Mouse (Mus musculus): ENCODE measurements around the gene Gm45521.
A peak's percentile ranks its signal among the peaks of the same experiment; 100 is the strongest.

Gm45521 gene

DNA sequence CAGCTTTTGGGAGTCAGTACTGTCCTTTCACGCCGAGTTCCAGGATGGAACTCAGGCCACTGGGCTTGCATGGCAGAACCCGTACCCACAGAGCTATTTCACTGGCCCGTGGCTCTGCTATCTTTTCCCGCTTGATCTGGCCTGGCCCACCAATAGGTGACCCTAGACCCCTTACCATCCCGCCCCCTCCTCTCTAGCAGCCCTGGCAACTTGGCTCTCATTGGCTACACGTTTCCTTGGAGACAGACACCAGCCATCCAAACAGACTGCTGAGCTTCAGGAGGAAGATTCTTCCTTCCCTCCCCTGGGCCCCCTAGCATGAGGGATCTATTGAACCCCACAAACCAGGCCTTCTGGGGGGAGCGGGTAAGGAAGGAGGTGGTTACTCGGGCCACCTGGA, at the start of gene Gm45521:
Gene Gm45521 (plus strand): TSS at position 240 of the 400 bp plus-strand sequence.
- no peak for DNase-seq (ENCODE audit: low spot score in 2 of 2)

DNA sequence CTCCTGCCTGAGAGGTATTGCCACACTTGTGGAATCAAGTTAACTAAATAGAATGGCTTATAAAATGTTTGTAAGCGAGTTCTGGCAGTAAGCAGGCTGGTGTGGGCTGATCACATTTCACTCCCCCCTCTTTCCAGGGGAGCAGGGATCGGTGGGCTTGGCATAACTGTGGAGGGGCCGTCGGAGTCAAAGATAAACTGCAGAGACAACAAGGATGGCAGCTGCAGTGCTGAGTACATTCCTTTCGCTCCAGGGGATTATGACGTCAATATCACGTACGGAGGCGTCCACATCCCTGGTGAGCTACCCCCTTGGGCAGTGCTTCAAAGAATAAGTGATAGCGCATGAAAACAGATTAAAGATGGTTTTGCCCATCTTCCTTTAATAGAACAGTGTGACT, 47.6 kb upstream of the Gm45521 start:
- no peak for DNase-seq (ENCODE audit: low spot score in 2 of 2)

DNA sequence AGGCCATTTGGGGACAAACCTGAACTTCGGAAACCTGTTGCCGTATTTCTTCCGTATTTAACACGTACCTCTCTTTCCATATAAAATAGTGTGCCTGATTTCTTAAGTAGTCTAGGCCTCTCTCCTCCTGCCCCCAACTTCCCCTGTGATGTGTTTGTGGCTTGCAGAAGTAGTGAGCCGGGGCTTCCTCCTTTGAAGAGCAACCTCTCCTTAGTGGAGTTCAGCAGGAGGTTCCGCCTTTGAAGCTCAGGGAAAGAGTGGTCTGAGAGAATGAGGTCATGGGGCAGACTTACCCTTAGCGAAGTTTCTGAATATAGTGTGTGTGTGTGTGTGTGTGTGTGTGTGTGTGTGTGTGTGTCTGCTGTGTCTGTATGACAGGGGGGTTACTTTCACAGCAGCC, 43.2 kb upstream of the Gm45521 start:
- no peak for DNase-seq (ENCODE audit: low spot score in 2 of 2)

DNA sequence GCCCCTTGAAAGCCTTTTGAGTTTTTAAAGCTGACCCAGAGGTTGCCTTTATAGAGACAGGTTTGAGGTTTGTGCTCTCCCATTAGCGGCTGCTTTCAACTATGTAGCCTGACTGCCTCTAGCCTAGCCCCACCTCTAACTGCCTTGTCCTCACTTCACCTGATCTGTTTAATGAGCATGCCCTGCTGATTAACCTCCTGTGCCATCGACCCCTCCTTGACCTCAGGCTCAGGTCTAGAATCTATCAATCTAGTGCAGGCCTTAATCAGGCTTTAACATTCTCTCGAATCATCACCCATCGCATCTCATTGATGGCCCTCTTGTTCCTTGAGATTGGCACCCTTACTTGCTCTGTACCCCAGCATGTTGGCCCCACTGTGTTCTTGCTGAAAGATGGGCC, 42.6 kb upstream of the Gm45521 start:
- no peak for DNase-seq (ENCODE audit: low spot score in 2 of 2)

DNA sequence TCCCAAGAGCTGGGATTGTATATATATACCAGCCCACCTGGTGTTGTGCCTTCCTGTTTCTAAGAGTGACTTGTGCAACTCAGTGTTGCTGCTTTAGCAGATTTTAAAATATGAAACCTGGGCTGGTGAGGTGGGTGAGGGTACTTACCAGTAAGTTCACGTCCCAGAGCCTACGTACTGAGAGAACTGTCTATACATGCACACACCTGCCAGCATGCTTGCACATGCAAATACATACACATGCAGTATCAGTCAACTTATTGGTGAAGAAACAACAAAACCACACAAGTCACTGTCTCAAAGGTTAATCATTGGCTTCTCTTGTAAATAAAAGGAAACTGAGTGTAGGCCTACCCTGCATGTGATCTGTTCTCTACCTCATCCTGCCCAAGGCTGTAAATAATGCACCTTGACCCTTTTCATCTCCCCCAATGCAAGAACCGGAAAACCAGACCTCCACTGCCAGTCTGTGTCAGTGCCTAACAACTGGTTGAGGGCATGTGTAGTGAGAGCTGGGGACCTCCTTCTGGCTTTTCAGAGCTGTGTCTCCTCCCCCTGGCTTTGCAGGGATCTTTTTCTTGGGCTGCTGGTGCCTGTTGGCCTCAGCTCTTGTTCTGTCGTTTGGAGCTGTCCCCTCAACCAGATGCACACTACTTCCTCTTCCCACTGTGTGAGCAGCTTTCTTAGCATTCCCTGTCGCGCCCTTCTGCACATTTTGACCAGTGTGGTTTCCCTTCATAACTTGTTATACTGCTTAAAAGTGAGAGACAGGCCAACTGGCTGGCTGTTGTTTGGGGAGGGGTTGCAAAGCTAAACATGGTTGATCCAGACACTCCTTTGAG, 38.7 kb upstream of the Gm45521 start:
- no peak for DNase-seq (ENCODE audit: low spot score in 2 of 2)

DNA sequence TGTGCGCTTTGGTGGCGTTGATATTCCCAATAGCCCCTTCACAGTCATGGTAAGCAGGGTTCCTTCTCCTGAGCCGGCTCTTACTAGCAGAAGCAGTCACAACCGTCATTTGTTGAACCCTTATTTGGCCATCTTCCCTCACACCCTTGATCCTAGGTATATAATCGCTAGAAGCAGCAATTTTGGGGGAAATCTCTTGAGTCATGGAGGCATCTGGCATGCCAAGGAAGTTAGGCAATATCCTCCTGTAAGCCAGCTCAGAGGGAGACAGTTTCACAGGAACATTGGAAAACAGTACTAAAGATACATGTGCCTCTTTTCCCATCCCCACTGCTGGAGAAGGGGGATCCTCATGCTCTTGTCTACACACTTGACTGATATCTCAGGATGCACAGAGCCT, 37.8 kb upstream of the Gm45521 start:
- DNase-seq (ENCODE audit: low spot score in 2 of 2) = no peak

DNA sequence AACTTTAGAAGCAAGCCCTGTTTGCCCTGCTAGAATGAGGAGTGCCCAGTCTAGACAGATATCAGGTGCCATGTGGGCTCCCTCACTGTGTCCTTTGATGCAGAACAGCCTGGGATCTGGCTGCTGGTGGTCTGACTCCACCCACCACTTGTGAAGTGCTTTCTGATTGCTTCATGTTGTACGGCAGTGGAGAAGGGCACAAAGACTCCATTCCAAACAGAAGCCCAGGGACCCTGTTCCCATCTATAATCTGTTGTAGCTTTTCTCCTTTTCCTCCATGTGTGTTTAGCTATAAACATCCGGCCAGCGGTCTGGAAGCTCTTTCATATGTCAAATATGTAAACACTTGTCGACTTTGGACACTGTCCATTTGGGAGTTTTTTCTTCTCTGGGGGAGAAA, 37.2 kb upstream of the Gm45521 start:
- DNase-seq (ENCODE audit: low spot score in 2 of 2) = no peak

DNA sequence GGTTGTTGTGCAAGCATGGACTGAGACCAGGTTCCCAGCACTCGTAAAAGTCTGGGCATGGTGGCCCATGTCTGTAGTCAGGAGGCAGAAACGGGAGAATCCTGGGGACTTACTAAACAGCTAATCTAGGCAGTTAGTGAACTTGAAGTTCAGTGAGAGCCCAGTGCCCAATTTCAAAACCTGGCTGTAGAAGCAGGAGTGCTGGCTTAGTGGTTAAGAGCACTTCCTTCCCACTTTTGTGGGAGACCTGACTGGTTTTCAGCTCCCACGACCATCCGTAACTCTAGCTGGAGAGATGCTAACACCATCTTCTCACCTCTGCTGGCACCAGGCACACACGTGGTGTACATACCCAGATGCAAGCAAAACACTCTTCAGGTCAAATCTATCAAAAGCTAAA, 35.6 kb upstream of the Gm45521 start:
- DNase-seq (ENCODE audit: low spot score in 2 of 2) = no peak

DNA sequence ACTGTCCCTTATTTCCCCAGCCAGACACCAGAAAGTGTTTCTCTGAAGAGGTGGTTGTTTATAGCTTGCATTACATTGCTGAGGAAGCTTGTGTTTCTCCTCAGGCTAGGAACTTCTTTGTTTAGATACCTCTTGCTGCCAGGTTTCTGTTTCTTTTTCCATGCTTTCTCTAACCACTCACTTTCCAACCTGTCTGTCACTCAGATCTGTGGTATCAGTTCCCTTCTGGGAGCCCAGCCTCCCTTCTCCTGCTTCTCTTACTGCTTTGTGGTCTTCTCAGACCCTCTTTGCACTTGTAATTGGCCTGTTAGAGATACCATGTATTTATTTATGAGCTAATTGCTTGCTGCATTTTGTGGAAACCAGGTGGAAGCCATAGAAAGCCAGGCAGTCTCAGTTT, 33.5 kb upstream of the Gm45521 start:
- DNase-seq (ENCODE audit: low spot score in 2 of 2) = no peak

DNA sequence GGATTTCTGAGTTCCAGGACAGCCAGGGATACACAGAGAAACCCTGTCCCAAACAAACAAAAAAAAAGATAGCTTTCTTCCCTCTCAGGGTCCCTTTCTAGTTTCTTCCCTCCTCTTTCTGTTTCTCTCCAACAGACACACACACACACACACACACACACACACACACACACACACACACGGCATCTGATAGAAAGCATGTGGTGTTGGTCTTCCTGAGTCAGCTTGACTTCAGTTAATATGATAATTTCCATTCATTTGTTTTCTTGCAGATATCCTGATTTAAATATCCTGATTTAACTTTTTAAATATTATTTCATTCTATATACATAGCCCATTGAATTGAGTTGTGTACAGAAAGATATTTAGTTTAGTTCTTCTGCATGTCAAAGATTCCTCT, 28.7 kb upstream of the Gm45521 start:
- no peak for DNase-seq (ENCODE audit: low spot score in 2 of 2)

DNA sequence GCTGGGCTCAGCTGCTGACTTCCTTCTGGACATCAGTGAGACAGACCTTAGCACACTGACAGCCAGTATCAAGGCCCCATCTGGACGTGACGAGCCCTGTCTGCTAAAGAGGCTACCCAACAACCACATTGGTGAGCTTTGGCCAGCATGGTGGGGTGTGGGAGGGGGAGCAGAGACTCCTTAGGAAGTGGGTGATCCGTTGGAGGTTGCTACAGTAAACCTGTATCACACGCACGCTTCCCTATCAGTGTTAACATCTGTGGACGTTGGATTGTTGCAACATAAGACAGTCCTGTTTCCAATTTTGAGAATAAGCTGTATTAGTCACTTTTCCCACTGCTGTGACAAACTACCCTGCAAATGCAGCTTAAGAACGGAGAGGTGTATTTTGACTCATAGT, 28.1 kb upstream of the Gm45521 start:
- no peak for DNase-seq (ENCODE audit: low spot score in 2 of 2)

DNA sequence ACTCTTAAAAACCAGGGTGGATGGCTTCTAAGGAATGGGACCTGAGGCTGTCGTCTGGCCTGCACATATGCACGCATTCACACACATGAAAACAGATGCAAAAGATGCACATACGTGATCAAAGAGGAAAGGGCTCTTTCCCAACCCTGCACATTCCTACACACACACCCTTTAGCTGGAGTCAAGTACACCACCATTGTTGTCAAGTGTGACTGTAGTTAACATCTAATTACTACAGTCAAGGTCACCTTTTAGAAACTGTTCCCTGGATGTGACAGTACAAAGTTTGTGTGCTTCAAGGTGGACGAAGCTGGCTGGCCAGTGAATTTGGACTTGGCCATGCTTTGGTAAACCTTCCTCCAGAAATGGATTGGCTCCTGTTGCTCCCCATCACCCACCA, 24.9 kb upstream of the Gm45521 start:
- DNase-seq (ENCODE audit: low spot score in 2 of 2) = no peak

DNA sequence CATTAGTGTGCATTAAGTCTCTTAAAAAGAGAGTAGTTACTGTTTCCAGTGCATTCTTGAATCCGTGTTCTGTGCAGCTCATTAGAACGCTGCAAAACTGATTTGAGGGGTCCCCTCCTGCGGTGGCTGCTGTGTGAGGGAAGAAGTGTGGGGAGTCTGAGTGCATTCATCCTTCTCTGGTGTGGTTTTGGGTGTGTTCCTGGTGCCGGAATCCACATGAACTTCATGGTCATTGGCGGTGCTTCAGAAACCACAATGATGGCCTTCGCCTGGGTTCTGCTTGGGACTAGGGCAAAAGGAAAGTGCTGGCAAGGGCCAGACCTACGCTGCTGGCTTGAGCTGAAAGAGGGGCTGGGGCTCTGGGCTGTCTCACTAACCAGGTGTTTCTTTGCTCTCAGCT, 22.9 kb upstream of the Gm45521 start:
- DNase-seq (ENCODE audit: low spot score in 2 of 2) = no peak

DNA sequence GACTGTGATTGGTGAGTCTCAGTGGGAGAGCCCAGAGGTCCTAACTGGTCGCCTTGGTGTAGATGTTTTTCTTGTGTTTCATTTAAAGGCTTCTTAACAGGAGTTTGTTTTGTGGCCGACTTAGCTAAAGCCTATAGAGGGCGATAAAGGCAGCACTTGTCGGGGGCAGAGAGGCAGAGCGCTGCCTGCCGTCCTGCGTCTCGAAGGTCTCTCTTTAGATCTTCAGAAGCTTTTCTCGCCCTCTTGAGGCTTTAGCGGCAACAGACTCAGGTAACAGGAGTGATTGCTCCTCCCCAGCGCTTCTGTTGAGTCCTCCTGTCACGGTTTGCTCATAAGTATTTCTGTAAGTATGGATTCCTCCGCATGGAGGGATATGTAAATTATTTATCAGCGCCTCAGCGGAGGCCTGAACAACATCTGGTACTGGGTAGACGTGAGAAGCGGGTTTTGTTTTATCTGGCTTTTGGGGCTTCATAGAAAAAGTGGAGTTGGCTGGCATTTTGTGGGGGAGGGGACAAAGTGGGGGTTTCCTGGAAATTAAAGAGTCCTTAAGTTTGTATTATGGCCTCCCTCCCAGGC, 19.9 kb upstream of the Gm45521 start:
- DNase-seq (ENCODE audit: low spot score in 2 of 2) = no peak

DNA sequence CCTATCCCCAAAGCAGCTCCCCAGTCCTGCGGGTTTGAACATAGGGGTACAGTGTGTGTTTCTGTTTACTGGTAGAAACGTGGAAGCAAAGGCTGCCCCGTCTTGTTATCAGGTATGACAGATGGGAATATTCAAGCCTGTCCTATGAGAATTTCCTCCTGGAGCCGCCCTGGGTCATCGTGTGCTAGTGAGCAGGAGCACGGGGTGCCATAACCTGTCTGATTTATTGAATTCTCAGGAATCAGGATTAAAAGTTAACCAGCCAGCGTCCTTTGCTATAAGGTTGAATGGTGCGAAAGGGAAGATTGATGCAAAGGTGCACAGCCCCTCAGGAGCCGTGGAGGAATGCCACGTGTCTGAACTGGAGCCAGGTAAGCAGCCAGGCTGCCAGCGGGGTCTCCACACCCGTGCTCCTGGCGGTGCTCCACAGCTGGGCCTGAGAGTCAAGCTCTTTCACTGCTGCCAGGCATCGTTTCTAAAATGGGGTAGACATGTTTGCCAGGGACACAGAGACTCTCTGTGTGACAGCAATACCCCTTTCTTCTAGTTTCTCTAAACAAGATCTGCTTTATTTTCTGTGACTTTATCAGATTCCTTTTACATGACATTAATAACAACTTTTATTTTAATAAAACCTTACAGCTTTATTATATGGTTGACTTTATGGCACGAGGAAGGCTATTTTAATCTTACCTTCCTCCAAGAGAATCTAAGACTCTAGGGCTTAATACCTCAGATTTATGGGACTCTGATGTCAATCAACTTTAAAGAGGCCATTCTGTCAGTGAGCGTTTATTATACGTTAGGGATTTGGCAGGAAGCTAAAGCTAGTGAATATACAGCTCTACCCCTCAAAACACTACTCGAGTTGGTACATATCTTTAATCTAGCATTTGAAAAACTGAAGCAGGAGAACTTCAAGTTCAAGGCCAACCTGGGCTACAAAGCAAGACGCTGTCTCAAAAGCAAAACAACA, 18.0 kb upstream of the Gm45521 start:
- no peak for DNase-seq (ENCODE audit: low spot score in 2 of 2)

DNA sequence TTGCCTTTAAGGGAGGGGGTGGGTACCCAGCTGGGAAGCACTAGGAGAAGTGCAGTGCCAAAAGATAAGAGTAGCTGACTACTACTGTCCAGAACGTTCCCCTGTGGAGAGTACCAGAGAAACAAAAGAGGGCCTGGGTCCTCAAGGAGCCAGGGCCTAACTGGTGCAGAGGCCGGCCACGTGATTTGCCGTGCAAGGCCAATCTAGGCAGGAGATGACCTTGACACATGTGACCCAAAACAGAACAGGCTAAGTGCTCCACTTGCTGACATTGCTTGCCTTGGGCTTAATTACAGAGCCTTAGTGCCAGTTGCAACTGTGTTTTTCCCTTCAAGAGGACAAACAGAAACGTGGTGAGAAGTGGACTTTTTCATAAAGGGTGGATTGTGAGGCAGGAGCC, 15.7 kb upstream of the Gm45521 start:
- no peak for DNase-seq (ENCODE audit: low spot score in 2 of 2)

DNA sequence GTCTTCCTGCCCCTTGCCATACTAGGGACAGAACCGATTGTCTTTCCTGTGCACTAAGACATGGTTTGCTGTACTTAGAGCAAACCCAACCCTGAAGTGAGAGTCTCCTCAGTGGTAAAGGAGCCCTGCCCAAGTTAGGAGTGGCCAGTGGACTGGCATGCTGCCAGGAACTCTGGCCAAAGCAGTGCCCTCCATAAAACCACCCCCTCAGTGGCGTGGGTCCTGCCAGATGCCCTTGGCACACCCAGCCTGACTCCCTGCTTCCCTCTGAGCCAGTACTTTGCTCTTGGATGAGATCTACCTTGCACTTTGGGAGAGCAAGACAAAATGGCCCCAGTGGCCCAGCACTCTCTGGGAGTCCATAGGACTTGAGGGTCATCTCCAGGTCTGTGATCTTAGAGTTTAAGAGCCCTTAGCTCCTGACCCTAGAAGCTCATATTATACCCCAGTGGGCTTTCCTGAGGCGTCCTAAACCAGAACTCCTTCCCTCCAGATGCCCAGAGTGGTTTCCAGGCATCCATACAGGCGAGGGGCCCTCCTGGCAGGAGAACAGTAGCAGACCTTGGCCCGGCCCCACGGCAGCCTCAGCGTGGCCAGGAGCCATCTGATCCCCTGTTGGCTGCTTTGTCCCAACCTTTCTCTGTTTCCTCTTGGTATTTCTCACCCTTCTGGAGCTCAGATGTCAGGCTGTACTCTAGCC, 13.8 kb upstream of the Gm45521 start:
- peak in 1 of 2 experiments; percentile 58 for DNase-seq (ENCODE audit: low spot score in 2 of 2)

DNA sequence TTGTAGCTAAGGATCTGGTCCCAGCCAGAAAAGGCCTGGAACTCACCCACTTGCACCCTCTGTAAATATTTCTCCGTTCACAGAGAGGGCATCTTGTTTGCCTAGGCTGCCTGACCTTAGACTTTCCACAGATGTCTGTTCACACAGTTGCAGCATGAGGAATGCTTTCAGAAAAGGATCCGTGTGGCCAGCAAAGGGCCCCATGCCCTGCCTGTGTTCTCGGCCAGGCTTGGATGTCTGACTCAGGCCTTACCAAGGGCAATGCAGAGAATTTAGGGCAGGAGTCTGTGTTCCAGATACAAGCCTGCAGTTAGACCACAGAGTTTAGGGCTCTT, 13.3 kb upstream of the Gm45521 start:
- no peak for DNase-seq (ENCODE audit: low spot score in 2 of 2)

DNA sequence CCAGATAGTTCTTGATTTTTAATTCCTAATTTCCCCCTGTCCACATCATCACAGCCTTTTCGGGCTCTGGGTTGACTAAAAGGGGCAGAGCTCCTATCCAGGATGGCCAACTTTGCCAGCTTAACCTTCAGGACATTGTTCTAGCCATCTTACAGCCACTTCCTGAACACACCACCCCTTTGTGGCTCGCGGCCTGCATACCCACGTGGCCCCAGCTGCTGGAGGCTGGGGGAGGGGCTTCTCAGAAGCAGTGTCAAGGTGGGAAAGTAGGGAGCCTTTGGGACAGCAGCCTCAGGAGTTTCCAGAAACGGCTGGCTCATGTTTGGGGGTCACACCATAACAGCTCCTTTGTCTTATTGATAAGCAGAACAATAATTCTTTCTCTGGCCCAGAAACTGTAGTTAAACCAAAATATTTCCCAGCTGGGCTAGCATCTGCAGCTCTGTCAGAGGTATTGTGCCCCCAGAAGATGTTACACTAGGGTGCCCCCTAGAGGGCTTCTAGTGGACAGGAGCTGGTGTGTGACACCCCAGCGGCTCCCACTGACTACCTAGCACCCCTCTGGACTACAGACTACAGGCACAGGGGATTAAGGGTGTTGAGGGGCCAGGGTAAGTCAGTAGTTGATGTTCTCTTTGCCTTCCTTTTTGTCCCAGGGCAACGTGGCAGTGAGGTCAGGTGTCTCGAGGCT, 12.6 kb upstream of the Gm45521 start:
- DNase-seq (ENCODE audit: low spot score in 2 of 2) = no peak

DNA sequence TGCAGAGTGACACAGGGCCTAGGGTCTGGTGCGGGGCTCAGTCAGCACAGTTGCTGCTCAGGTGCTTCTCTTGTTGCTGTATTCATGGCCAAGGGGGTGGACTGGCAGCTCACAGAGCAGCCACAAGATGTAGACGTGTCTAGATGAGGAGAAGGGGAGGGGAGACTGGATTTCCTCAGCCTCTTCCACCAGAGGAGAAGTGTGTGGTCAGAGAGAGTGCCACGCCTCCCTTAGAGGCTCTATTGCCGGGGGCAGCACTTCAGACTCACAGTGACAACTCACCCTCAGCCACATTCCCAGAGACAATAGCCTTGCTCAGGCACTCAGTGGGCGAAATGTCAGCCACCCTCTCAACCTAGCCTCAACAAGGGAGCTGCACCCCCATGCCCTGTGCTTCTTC, 11.8 kb upstream of the Gm45521 start:
- DNase-seq (ENCODE audit: low spot score in 2 of 2) = no peak

DNA sequence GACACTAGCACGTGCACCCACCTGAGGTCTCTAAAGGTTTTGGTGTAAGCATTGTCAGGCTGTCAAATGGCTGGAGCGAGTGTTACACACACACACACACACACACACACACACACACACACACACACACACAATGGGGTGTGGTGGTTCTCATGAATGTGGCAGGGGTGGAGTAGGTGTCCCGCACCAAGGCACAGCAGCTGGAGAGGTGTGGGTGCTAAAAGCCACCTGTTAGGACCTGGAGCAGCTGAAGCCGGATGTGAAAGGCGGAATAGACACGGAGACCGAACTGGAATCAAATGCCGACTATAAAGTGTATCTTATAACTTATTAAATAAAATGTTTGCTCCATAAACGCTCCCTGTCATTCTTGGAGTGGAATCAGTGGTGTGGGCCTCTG, 5.9 kb upstream of the Gm45521 start:
- DNase-seq (ENCODE audit: low spot score in 2 of 2) = no peak
